In the genomic region with DNA sequence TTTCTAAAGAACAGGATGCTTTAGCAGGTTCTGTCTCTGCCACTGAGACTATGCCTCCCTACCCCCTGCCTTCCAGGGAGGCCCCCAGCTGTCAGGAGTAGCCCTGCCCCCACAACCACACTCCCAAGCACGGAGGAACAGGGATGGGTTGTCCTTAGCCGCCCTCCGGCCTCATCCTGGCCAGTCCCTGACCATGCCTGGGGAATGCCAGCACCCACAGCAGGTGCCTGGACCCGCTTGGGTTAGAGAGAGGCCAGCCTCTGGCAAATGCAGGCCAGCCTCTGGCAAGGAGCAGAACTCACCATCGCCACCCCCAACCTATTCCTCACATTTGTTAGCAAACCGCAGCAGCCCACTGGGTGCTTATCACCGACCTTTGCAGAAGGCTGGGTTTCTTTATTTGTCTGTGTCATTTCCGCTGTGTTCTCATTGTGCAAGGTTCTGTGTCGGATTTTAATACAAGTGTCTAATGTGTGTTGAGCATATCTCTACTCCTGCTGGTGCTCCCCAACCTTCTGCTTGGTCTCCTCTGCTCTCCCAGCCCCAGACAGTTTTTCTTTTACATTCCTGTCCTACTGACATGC, we compare ENCODE assay signal across 31 mouse cellular contexts. TPM values are rescaled to one million over a fixed set of nuclear protein-coding genes. Genes with fewer than 3 reads are reported as not detected.
DNase-seq lines count a peak whose midpoint lies in the region; ATAC-seq and TF ChIP-seq lines count a peak whose summit lies in the region.
"Had no signal": no experiment of that assay in that cellular context is flagged by ENCODE, and none has a peak within 500 bp of the region (broad histone marks: within the 10 kb centered on the region; RNA-seq: fewer than 3 reads in every experiment).

No protein-coding gene starts in this region.

- peak; percentile 18; the same call in 1 of the 2 replicates for ATAC-seq in limb, embryonic 14.5 days (ENCODE audit: low FRiP score, low read depth)
- ATAC-seq: forebrain, embryonic 14.5 days; inflammation-experienced regulatory T-cells, adult 6 months; midbrain, embryonic 13.5 days had no signal

- H3K27ac ChIP-seq in limb, embryonic 14.5 days (replicated peaks; ENCODE audit: low read depth, low read length) = no peak overlapping the region
- H3K27ac ChIP-seq in limb, embryonic 10.5 days = no peak overlapping the region
- H3K27ac ChIP-seq: hindbrain, embryonic 14.5 days; limb, embryonic 15.5 days; liver, embryonic 13.5 days; macrophage; midbrain, embryonic 13.5 days had no signal

- WGBS in limb, embryonic 14.5 days = 60% methylated on average over 9 of the region's 9 CpGs
- WGBS in limb, embryonic 10.5 days = 61% methylated on average over 9 of the region's 9 CpGs

- no peaks in the 10 kb centered on the region for H3K4me1 ChIP-seq in limb, embryonic 14.5 days (ENCODE audit: control insufficient read depth, insufficient read depth, low read length)
- H3K4me1 ChIP-seq in limb, embryonic 10.5 days = peaks cover 8% of the 10 kb centered on the region
- H3K4me1 ChIP-seq: heart, embryonic 12.5 days; liver, embryonic 13.5 days had no signal

- peak; percentile 58 to 69 for DNase-seq in cerebellum, postnatal 10 days
- DNase-seq in cerebellum, adult 11-12 months = no peak
- DNase-seq in limb, embryonic 14.5 days (ENCODE audit: low spot score) = no peak
- no peak for DNase-seq in limb, embryonic 10.5 days (ENCODE audit: low spot score)
- DNase-seq in gastrocnemius, postnatal 10 days = peak; percentile 56
- DNase-seq in kidney, adult 18-20 months = no peak
- no peak for DNase-seq in thymus, postnatal 25 days
- no peak for DNase-seq in kidney, postnatal 4 days
- DNase-seq: adrenal gland, postnatal 14 days; cerebellum, adult 9-10 months; heart, adult 18-20 months; heart, postnatal 4 days; kidney, adult 2 months; kidney, postnatal 36 days; liver, embryonic 13.5 days; lung, adult 2 months; lung, postnatal 10 days; thymus, postnatal 36 days had no signal

- no peak overlapping the region for H3K4me2 ChIP-seq in limb, embryonic 14.5 days (replicated peaks; ENCODE audit: low read depth, low read length, severe bottlenecking)
- H3K4me2 ChIP-seq: heart, embryonic 12.5 days; hindbrain, embryonic 14.5 days; limb, embryonic 15.5 days; liver, embryonic 13.5 days; midbrain, embryonic 13.5 days had no signal

- H3K9ac ChIP-seq in limb, embryonic 14.5 days (ENCODE audit: low read depth, low read length, severe bottlenecking) = no peak overlapping the region
- H3K9ac ChIP-seq: heart, embryonic 12.5 days; hindbrain, embryonic 14.5 days; limb, embryonic 15.5 days; liver, embryonic 13.5 days; midbrain, embryonic 13.5 days had no signal

- no peak for TF ChIP-seq POLR2A in limb, embryonic 14.5 days (IDR thresholded peaks at IDR 0.05; ENCODE audit: borderline replicate concordance, extremely low read depth, insufficient read depth, insufficient read length)

- H3K27me3 ChIP-seq in limb, embryonic 14.5 days (ENCODE audit: control insufficient read depth, insufficient read depth, low read length) = peaks cover 30% of the 10 kb centered on the region
- H3K27me3 ChIP-seq in limb, embryonic 10.5 days (ENCODE audit: low read depth, poor library complexity, severe bottlenecking) = peaks cover 48% of the 10 kb centered on the region

- H3K4me3 ChIP-seq in limb, embryonic 14.5 days (replicated peaks; ENCODE audit: low read length) = no peak overlapping the region
- no peak overlapping the region for H3K4me3 ChIP-seq in limb, embryonic 10.5 days
- H3K4me3 ChIP-seq: heart, embryonic 12.5 days; limb, embryonic 15.5 days; liver, embryonic 13.5 days; midbrain, embryonic 13.5 days had no signal

- H3K36me3 ChIP-seq in limb, embryonic 14.5 days (ENCODE audit: control insufficient read depth, insufficient read depth, low read length) = no peaks in the 10 kb centered on the region
- H3K36me3 ChIP-seq in limb, embryonic 10.5 days = no peaks in the 10 kb centered on the region
- H3K36me3 ChIP-seq: heart, embryonic 12.5 days; limb, embryonic 15.5 days; liver, embryonic 13.5 days; midbrain, embryonic 13.5 days had no signal

- no peaks in the 10 kb centered on the region for H3K9me3 ChIP-seq in limb, embryonic 14.5 days (ENCODE audit: control insufficient read depth, low read length)
- no peaks in the 10 kb centered on the region for H3K9me3 ChIP-seq in limb, embryonic 10.5 days (replicated peaks)
- H3K9me3 ChIP-seq: heart, embryonic 12.5 days; limb, embryonic 15.5 days; liver, embryonic 13.5 days; midbrain, embryonic 13.5 days had no signal

RNA-seq across cellular contexts. Expression of a gene that starts 26.1 kb away (rescaled TPM):
- polyA plus RNA-seq in limb, embryonic 14.5 days (2012; rRNA removed) = 80.4 and 111 TPM in 2 replicates
- polyA plus RNA-seq in limb, embryonic 14.5 days (2014; fragmentation: Nextera tagmentation; extraction: Ambion mirVana) = 42.4 and 48.0 TPM in 2 replicates
- 1.3 and 13.8 TPM in 2 replicates for polyA plus RNA-seq in limb, embryonic 10.5 days (2016; fragmentation: Nextera tagmentation; extraction: Ambion mirVana)
- total RNA-seq in gastrocnemius, postnatal 10 days (2021) = 10 to 100 TPM; 36.8 to 45.3 TPM
- total RNA-seq: adrenal gland, postnatal 14 days; heart, adult 18-20 months; heart, postnatal 4 days; layer of hippocampus, postnatal 25 days; megakaryocyte-erythroid progenitor cell, adult 5-6 weeks; MEL had no signal
- polyA plus RNA-seq: forebrain, embryonic 14.5 days; heart, postnatal 0 days; inflammation-experienced regulatory T-cells, adult 6 months; macrophage; midbrain, embryonic 13.5 days; small intestine, adult 2 months had no signal

RNA-seq across cellular contexts. Expression of a gene that starts 46.1 kb away (rescaled TPM):
- polyA plus RNA-seq in limb, embryonic 14.5 days (2012; rRNA removed) = 0.28 and 0.40 TPM in 2 replicates
- 0.07 and 0.11 TPM in 2 replicates for polyA plus RNA-seq in limb, embryonic 14.5 days (2014; fragmentation: Nextera tagmentation; extraction: Ambion mirVana)
- polyA plus RNA-seq in limb, embryonic 10.5 days (2016; fragmentation: Nextera tagmentation; extraction: Ambion mirVana) = 0.03 TPM in 1 of 2 replicates, not detected in the other
- 10 to 100 TPM; 19.7 to 21.1 TPM for total RNA-seq in gastrocnemius, postnatal 10 days (2021)
- total RNA-seq: MEL had no signal
- polyA plus RNA-seq: heart, postnatal 0 days; kidney, embryonic 16.5 days; macrophage had no signal

Comparison
In these comparisons a context has a peak if more than half of its experiments do, and no peak if none do; other contexts are left out.
1. DNase-seq: peak in cerebellum, postnatal 10 days (2 of 2) and gastrocnemius, postnatal 10 days (single experiment); none in cerebellum, adult 11-12 months (single experiment), limb, embryonic 14.5 days (single experiment), limb, embryonic 10.5 days (single experiment), kidney, adult 18-20 months (single experiment), thymus, postnatal 25 days (single experiment) and kidney, postnatal 4 days (0 of 2).